Mouse (Mus musculus) CH12.LX (cell line): ENCODE measurements around the gene Specc1l.

Source experiments
- ETS1 ChIP-seq: conservative IDR thresholded peaks from 2 replicates; pipeline ENCODE4 v1.6.1; 2012; ENCODE audit warnings: low read depth, mild to moderate bottlenecking, inconsistent platforms, low read length, improper control_type of control experiment, moderate library complexity
- NRF1 ChIP-seq: IDR thresholded peaks from 2 replicates; pipeline ENCODE4 v1.6.1; 2014; ENCODE audit warnings: low read depth, mild to moderate bottlenecking, inconsistent platforms, low read length, improper control_type of control experiment, moderate library complexity
- USF1 ChIP-seq: IDR thresholded peaks from 2 replicates; pipeline ENCODE4 v1.6.1; 2014; ENCODE audit warnings: low read depth, mild to moderate bottlenecking, inconsistent platforms, low read length, improper control_type of control experiment
- USF2 ChIP-seq: conservative IDR thresholded peaks from 2 replicates; pipeline ENCODE4 v1.6.1; 2011; ENCODE audit warnings: low read depth, low read length, improper control_type of control experiment
- ZNF384 ChIP-seq: IDR thresholded peaks from 2 replicates; pipeline ENCODE4 v1.6.1; 2012; ENCODE audit warnings: low read depth, low read length, improper control_type of control experiment, inconsistent platforms

GRCm38 (mm10) chr10:75327081-75327480, 115.2 kb downstream of the Specc1l start:
- TF ChIP-seq NRF1 (no peak), USF1 (no peak), ZNF384 (no peak), ETS1 (no peak), USF2 (no peak)
